Mouse (Mus musculus) spleen, postnatal 10 days (tissue): ENCODE measurements around the gene St5.

Source experiments
- DNase-seq, 2 experiments: peaks; one replicate each; pipeline ENCODE4 v3.0.0; 2021 to 2022; ENCODE audit warnings: low spot score in 2 of 2

Gene St5

DNA sequence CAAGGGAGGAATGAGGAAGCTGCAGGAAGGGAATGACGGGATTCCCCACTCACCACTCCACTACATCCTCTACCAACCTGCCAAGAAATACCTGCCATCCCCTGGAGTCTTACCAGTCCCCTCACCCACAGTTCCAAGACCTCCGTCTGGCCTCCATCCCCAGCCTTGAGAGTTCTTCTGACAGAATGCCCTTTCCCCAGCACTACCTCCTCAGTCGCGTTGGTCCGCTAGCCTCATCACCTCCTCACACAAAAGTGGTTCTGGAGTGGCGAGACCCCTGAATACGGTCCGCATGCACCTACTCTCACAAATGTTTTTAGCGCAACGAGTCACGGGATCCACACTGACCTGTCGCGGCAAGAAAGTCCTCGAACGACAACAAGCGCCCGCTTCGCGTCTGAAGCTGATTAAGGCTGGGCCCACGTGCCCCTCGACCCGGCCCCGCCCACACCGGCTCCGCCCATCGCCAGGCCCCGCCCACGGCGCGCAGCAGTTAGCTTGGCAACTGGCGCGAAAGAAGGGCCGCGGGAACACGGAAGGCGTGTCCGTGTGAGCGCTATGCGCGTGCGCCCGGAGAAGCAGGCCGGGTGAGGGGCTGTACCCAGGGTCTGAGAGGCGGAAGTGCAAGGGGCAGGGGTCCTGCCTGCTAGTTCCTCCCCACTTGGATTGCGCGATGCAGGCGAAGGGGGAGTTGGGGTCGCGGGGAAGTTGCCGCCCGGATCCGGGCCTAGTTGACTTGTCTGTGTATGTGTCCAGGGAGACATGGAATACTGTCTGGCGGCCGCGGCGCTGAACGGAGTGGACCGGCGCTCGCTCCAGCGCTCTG, at the start of gene St5, which contains the start of gene Akip1:
Gene St5, minus strand, starts transcription at position 416 of the 826 bp plus-strand sequence.
Gene Akip1, plus strand, starts transcription at position 501 of the 826 bp plus-strand sequence.
- peak; percentile 97 to 99 for DNase-seq

DNA sequence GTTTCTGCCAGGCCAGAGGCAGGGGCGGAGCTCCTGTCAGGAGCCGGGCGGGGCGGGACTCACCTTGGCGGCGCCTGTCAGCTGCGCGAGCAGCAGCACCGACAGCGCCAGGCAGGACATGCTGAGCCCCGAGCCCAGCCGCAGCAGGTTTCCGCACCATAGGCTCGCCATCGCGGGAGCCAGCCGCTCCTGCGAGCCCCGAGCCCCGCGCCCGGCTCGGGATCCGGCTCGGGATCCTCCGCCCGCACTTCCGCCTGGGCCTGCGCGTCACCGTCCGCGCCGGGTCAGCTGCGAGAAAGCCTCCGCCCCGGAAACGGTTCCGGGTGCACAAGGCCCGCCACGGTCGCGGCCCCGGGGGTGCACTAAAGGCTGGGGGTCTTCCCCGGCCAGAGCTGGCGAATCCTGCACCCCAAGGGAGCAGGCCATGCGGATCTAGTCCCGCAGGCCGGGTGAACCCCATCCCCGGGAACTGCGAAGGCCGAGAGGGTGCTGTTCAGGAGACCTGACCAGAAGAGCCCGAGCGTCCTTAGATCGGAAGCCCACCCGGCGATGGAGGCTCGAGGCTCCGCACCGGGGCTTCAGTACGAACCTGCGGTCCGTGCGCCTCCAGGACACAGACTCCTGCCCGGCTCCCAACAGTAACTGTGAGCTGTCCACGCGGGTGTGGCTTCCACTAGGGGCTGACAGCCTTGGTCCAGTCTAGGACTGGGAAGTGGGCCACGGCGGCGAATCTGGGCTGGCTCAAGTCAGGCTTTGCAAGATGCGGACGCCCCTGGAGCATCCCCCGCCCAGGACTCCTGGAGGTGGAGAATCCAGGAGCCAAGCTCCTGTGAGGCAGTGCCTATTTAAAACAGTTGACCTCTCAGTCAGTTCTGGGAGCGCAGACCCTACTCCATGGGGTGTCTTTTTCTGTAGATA, 48.9 kb upstream of the St5 start, which contains the start of gene Tmem9b:
Gene Tmem9b, minus strand, starts transcription at position 868 of the 918 bp plus-strand sequence.
- peak; percentile 83 to 84 for DNase-seq

DNA sequence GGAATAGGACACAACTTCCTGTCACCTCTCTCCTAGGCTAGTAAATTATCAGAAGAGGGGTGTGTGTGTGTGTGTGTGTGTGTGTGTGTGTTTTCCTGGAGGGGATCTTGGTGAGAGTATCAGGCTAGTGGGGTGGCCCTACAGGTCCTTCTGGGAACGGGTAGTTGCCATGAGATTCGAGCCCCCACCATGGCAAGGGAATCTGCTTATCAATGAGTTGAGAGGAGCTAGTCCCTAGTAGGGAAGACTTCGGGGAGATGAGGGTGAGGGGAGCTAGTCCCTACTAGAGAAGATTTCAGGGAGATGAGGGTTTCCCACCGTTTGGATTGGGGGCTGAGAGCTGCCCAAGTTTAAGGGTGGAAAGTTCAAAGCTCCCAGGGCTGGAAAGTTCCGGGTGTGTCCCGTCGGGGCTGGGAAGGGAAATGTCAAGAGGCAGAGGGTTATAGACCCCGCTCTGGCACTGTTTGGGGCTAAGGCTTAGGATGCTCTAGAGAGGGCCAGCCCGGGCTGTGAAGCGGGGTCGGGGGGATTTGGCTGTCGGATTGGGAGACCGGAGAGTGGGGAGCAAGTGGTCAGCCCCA, 48.1 kb upstream of the St5 start:
- peak in 1 of 2 experiments; percentile 29 for DNase-seq

DNA sequence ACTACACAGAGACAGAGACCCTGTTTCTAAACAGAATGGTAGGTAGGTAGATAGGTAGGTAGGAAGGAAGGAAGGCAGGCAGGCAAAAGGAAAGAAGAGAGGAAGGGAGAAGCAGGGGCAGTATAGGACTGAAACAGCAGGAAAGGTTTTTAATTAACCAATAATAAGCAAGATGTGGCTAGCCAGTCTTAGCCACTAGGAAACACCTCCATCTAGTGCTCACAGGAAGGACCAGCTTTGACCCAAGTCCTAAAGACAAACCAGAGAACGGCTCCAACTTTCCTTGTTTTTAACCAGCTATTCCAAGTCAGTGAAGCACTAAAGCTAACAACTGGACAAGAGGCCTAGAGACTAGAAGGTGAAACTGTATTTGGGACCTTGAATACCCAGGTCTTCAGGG, 44.3 kb upstream of the St5 start:
- no peak for DNase-seq

DNA sequence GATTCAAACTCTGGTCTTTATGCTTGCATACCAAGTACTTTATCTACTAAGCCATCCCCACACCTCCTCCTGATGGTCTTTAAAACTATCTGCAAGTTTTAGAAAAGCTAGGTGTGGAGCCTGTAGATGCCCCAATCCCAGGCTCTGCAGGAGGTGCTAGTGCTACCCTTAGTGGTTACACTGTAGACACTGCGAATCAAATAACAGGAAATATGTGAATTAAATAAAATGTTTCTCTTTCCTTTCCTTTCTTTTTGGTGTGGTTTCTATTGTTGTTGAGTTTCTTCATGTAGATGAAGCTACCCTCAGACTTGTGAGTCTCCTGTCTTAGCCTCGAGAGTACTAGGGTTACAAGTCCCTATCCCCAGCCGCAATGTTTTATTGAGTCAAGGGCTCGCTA, 38.3 kb upstream of the St5 start:
- no peak for DNase-seq

DNA sequence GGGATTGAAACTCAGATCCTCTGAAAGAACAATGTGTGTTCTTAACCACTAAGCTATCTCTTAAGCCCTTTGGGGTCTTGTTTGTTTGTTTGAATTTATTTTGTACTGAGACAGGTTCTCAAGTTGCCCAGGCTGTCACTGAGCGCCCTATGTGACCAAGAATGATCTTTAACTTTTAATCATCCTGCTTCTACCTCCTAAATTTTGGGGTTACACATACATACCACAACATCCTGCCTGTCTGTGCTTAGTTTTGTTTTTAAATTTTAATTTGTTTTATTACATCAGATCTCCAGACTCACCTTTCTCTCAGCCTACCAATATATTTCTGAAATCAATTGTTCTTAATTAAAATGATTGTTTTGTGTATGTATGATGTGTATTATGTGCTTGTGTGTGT, 37.7 kb upstream of the St5 start:
- no peak for DNase-seq

DNA sequence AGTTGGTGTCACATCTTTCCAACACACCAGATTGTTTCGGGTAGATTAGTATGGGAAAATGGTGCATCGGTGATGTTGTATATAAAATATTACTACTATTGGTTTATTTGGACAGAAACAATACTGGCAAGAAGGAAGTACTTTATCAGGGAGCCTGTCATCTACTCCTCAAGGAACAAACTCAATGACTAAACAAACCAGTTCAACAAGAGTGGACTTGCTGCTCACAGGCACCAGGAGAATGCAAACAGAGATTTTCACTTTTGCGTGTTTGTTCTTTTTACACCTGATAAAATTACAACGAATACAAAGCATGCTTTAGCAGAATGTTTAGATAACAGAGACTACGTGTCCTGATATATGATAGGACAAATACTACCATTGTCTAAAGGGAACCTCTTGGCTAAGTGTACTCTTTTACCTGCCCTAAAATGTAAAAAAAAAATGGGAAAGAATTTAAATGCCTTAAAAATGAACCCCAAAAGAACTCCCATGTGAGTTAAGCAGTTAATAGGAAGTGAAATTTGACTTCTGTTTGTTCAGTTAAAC, 36.5 kb upstream of the St5 start:
- DNase-seq, result no peak

DNA sequence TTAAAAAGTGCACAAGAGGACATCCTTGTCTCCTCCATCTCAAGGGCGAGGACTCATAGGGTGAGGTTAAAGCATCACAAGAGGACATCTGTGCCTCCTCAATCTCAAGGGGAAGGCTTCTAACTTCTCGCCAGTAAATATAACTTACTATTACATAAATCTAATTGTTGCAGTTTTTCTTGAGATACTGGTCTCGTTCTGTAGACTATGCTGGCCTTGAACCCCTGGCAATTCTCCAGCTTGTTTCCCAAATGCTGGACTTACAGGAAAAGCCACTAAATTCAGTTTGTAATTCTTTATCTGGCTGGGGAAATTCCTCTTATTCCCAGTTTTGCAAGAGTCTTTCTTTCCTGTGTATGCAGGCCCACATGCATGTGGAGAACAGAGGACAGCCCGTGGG, 31.4 kb upstream of the St5 start:
- no peak for DNase-seq

DNA sequence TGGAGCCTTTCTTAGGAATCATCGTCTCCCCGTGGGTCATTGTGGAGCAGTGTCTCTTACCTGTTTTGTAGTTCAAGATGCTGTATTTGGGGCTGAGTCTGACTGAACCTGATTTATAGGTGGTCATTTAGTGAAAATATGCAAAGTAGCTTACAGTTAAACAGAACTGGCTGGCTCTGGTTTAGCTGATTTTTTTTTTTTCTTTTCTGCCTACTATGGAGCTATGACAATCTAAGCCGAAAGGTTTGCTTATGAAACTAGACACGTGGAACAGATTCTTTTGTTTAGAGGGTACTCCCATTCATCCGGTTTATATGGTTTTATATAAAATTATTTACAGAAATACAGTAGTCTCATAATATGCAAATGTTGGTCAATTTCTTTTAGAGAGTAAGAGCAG, 28.2 kb upstream of the St5 start, which contains the start of gene Ascl3:
Gene Ascl3, minus strand, starts transcription at position 101 of the 400 bp plus-strand sequence.
- no peak for DNase-seq

DNA sequence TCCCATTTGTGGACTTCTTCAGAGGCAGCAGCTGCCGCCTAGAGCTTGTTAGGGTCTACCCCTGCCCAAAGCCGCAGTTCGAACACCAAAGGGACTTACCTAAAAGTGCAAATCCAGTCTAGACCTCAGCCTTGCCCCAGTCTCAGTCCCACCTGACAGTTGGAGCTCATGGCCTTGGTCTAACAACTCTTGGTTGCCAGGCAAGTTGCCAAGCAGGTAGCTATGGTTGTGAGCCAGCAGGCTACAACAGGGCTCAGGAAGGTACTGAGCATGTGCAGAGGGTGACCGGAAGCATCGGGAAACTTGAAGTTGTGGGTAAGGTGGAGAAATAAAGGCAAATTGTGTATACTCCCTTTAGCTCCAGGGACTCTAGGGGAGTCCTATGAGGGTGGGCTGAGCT, 20.3 kb upstream of the St5 start, which contains the start of gene BC051019:
Gene BC051019, minus strand, starts transcription at position 154 of the 400 bp plus-strand sequence.
- no peak for DNase-seq

DNA sequence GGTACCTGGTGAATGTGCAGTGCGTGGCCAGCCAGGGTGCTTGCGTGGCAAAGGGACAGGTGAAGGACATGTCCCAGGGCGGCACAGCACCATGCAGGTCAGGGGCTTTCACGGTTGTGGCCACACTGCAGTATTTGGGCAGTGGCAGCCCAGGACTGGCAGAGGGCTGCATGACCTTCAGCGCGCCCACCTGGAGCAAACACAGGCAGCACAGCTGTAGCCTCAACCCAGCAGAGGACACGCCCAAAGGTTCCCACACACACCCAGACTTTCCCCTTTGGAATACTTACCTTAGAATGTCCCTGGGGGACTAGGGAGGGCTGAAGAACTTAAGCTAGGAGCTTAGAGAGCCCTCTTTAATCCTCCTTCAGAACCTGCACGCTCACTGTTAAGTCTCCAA, 19.7 kb upstream of the St5 start:
- no peak for DNase-seq

DNA sequence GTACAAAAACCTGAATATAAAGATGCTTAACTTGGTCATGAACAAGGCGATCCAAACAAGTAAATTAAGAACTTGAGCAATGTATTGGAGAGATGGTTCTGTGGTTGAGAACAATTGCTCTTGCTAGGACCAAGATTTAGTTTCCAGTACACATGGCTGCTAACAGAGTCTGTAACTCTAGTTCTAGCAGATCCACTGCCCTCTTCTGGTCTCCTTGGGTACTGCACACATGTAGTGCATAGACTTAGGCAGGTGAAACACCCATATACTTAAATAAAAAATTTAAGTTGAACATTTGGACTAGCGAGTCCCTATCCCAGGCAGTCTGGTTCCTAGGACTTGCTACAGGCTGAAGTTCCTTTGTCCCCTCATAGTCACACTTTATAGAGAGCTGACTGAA, 19.2 kb upstream of the St5 start:
- DNase-seq, result peak in 1 of 2 experiments; percentile 48

DNA sequence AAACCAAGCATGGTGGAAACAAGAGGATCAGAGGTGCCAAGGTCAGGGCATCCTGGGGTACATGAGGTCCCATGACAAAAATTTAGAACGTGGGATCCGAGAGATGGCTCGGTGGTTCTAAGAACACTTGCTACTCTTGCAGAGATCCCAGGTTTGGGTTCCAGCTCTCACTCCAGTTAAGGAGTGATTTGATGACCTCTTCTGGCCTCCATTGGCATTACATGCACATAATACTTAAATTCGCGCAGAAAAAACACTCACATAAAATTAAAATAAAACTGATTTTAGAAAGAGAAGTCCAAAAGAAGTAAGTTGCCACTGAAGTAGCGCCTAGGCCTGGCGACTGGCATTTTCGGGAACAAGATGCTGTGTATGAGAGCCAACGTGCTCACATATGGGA, 15.9 kb upstream of the St5 start:
- peak in 1 of 2 experiments; percentile 36 for DNase-seq

DNA sequence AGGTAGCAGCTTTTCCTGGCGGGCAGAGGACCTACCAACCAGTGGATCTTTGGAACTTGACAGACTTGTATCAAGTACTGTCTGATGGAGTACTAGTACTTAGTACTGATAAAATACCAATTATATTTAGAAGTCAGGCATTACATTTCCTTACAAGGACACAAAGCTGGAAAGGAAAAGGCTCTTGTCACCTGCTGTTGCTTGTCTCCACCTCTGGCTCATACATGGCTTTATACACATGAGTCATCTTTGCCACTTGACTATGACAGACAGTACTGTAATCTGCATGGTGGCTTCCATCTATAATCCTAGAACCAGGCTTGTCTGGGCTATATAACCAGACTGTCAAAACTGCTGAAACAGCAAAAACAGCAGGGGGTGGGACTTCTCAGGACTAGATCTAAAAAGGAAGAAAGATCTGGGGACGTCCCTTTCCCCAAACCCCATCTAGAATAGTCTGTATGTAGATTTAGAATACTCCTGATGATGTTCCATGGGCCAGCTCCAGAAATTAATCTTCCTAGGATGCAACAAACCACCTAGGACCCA, 10.1 kb upstream of the St5 start:
- no peak for DNase-seq

DNA sequence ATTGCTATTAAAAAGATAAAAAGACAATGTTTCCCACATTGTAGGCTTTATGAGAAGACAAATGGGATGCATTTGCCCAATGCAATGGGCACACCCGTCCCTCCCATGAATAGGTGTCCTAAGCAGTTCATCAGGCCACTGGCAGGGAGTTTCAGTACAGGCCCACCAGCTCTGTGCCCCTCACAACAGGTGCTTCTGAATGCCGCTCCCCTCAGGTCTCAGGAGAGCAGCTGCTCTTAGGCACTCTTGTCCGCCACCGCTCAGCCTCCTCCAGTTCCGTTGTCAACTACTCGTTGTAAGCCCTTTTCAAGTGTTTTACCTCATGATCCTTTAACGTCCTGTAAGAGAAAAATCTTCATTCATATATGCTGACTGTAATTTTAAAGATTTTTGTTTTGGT, 8.8 kb upstream of the St5 start:
- DNase-seq, result no peak

DNA sequence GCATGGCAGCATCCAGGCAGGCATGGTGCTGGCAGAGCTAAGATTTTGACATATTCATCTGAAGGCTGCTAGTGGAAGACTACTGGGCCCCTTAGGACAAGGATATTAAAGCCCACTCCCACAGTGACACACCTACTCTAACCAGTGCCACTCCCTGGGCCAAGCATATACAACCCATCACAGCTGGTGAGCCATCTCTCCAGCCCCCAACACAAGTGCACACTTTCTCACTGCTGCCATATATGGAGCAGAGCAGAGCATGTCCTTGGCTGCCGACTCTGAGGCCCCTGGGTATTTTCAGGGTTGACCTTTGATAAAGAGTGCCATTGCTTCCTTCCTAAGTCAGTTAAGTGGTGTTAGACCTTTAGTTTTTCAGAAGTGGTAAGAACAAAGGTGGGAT, 6.7 kb upstream of the St5 start:
- no peak for DNase-seq

DNA sequence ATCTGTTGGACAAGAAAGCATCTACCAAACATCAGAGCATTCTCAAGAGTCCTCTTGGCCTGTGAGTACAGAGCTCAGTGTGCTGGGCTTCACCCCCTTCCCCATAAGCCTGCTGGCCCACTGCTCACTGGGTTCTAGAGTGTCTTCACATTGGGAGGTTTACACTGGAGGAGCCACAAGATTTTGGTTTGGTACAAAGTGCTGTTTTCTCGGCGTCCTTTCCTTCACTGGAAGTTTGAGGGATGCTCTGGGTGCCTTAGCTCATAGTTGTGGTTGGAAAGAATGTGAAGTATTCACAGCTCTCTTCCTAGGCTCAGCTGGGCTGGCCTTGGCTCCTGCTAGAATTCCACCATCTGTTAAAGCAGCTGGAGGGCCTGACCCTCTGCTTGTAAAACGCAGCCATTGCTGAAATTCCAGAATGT, 5.6 kb upstream of the St5 start:
- DNase-seq, result no peak

DNA sequence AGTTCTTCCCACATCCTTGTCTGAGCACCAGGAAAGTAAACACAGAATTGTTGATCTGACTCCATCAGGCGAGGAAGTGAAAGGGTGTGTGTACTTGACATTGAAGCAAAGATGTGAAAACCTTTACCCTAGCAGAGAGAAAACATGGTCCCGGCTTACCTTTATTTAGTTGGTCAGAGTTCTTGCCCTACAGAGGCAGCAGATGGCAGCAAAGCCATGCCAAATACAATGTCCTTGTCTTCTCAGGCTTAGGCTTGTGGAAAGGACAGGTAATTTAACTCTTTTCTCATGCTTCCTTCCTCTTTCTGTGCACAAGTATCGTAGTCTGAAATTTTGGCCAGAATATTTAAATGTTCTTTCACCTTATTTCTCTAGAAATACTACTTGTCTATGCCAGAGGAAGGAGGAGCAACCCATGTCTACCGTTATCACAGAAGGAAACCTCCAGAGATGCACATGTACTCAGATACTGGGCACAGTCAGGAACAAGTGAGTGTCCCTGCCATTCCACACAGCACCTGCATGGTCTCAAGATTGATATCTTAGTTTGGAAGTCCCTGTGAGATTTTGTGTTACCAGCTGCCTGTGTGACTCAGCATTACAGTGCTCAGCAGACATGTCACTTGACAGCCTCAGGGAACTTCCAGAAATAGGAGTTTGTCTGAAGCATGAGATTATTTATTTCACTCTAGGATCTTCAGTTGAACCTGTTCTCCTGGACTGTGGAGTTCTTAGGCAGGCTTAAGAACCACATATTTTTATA, 3.8 kb upstream of the St5 start:
- DNase-seq, result peak in 1 of 2 experiments; percentile 70

DNA sequence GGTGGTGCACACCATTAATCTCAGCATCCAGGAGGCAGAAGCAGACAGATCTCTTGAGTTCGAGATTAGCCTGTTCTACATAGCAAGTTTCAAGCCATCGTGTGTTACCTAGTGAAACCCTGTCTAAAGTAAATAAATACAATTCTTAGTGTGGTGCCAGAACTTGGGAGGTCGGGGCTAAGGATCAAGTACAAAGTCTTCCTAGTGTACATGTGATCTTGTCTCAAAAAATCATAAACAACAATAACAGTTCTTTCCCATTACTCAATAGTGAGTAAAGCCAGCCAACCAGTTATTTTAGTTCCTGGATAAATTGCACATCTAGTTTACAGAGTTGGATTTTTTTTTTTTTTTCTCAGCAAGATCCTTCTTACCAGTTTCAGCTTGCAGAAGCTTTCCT, 1.1 kb upstream of the St5 start:
- no peak for DNase-seq

DNA sequence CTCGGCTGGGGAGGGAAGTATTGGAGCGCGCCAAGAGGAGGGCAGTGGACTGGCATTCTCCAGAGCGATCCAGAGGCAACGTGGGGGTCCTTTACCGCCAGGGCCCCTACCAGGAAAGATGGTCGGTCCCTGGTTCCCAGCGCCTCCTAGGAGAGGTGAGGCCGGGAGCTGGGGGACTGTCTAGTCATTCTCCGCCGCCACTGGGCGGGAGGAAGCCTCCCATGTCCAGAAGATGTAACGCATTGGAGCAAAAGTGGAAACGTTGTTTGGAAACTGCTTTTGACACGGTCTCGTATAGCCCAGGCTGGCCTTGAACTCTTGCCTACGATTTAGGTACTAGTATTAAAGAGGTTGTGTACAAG, 592 bp upstream of the St5 start:
- DNase-seq, result no peak

DNA sequence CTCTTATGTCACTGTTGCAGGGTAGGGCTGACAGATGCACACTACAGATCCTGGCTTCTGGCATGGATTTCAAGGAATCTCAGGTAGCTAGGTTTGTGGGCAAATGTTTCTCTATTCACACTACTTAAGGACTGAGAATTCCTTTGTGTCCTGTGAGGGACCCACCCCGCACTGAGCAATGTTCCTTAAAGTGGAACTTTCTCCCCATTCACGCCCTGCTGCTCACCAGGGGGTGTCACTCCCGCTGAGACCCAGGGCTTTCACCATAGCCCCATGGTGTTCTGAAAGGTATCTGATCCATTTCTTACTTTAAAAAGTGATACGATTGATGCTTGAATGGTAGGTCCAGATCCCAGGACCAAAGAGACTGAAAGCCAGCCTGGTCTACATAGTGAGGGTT, 684 bp downstream of the St5 start:
- DNase-seq, result no peak
